Mouse (Mus musculus) spleen, adult 2 months (tissue): Measurements from ENCODE around the gene Plekhb2.

Source experiments
- CTCF ChIP-seq: fragments of 200-500 bp; IDR thresholded peaks from 2 replicates; pipeline ENCODE4 v1.5.1; 2011; ENCODE audit warnings: mild to moderate bottlenecking, inconsistent platforms; ENCODE audit not compliant: insufficient read depth, insufficient read length, insufficient replicate concordance; ENCODE audit errors: extremely low read depth
- POLR2A ChIP-seq: fragments of 200-500 bp; IDR thresholded peaks from 2 replicates; pipeline ENCODE4 v1.6.1; 2011; ENCODE audit warnings: low read depth, low read length, inconsistent platforms

DNA sequence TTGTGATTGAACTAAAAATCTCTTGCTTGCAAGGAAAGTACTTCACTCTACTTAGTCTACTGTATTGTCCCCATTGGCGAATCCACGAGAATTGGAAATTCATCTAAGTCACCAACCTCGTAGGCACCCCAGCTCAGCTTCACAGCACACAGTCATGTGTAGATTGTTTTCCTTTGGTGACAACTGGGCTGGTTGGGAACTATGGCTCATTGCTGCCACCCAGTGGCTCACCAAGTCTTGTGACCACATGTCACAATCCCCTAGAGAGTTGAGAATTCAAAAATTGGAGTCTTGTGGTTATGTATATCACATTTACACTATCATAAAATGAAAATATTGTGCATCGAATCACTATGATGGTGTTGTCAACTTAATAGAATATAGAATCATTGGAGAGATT lies 47.1 kb downstream of the Plekhb2 start:
- TF ChIP-seq POLR2A (no peak), CTCF (peak; percentile 67; the same call in 1 of the 2 replicates)
